Mouse (Mus musculus) E14TG2a.4 (cell line): ENCODE measurements at regions not wholly inside any gene's neighbourhood (a gene's known extent, or its start where the extent isn't known, plus 50 kb on each side); places are given as distances from the start of the nearest gene placed in this dataset.
A peak's percentile ranks its signal among the peaks of the same experiment; 100 is the strongest.

ENCODE experiments used
- H3K27me3 ChIP-seq: 2 replicates; pipeline ENCODE4 v1.6.1; 2014; ENCODE audit warnings: low read length, control low read depth; ENCODE audit not compliant: insufficient read depth
- H3K36me3 ChIP-seq: 2 replicates; pipeline ENCODE4 v1.6.1; 2014; ENCODE audit warnings: low read length, control low read depth; ENCODE audit not compliant: insufficient read depth
- H3K4me1 ChIP-seq: replicated peaks from 2 replicates; pipeline ENCODE4 v1.6.1; 2014; ENCODE audit warnings: low read depth, low read length, control low read depth
- H3K4me3 ChIP-seq: replicated peaks from 2 replicates; pipeline ENCODE4 v1.5.1; 2014; ENCODE audit warnings: mild to moderate bottlenecking, low read length
- H3K9me3 ChIP-seq: 2 replicates; pipeline ENCODE4 v1.6.1; 2014; ENCODE audit warnings: low read length, control low read depth
- CTCF ChIP-seq: conservative IDR thresholded peaks from 2 replicates; pipeline ENCODE4 v1.5.1; 2014; ENCODE audit warnings: low read length
- NANOG ChIP-seq: IDR thresholded peaks from 2 replicates; pipeline ENCODE4 v1.6.1; 2014; ENCODE audit warnings: borderline replicate concordance, low read length, mixed read lengths
- POU5F1 ChIP-seq: IDR thresholded peaks from 2 replicates; pipeline ENCODE4 v1.6.1; 2014; ENCODE audit warnings: low read length, borderline replicate concordance

- TF ChIP-seq NANOG (no peak), CTCF (peak; percentile 95)
- no peaks in the 10 kb centered on the region for H3K9me3 ChIP-seq
- H3K4me3 ChIP-seq: no peak overlapping the region
- H3K27me3 ChIP-seq: no peaks in the 10 kb centered on the region
- H3K36me3 ChIP-seq: no peaks in the 10 kb centered on the region
- no peaks in the 10 kb centered on the region for H3K4me1 ChIP-seq
These were observed 413.2 kb upstream of the Nox3 start for GRCm38 (mm10) chr17:4109263-4109662.

DNA sequence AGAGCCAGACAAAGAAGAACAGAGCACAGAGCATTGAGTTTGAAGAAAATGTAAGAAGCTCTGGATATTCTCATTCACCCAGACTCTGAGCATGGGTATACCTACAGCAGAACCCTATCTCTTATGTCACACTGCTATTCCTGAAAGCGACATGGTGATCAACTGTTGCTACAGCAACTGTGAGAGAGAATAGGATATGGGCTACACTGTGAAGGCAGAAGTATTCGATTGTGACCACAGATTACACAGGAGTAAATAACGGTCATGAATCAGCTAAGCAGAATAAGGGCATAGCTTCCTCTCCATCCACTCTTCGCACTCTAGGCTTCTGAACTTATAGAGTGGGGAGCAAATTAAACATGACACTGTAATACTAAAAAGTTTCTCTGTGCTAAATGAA is 417.0 kb upstream of the Nox3 start:
- Histone ChIP-seq H3K9me3 (no peaks in the 10 kb centered on the region), H3K27me3 (no peaks in the 10 kb centered on the region), H3K4me1 (no peaks in the 10 kb centered on the region), H3K36me3 (no peaks in the 10 kb centered on the region), H3K4me3 (no peak overlapping the region)
- TF ChIP-seq CTCF (no peak), NANOG (no peak), POU5F1 (no peak)

GRCm38 (mm10) chr17:4116476-4116875 is 420.4 kb upstream of the Nox3 start:
- Histone ChIP-seq H3K4me3 (no peak overlapping the region), H3K36me3 (no peaks in the 10 kb centered on the region), H3K27me3 (no peaks in the 10 kb centered on the region), H3K4me1 (no peaks in the 10 kb centered on the region), H3K9me3 (no peaks in the 10 kb centered on the region)
- TF ChIP-seq NANOG (no peak), POU5F1 (no peak), CTCF (no peak)

DNA sequence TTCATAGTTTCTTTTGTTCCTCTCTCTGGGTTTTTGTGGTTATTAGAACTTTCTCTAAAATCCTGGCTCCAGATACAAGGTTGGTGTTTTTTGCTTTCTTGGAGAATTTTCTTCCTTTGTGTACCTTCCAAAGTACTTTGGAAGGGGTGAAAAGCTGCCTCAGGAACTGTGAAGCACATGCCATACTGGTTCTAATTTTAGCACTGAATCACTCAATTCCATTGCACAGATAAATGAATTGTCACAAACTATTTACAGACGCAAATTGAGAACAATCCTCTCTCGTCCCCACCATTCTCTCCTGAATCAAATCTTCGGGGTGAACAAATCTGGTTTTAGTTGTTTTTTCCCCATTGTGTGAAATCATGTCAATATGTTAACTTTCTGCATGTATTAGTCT is 437.6 kb upstream of the Nox3 start:
- no peak for TF ChIP-seq NANOG
- TF ChIP-seq CTCF: no peak
- no peak for TF ChIP-seq POU5F1
- Histone ChIP-seq H3K4me1 (no peaks in the 10 kb centered on the region; the same call in 1 of the 2 replicates), H3K4me3 (no peak overlapping the region), H3K27me3 (0 out of 2 replicates have a peak, but pooled peaks cover 3% of the 10 kb centered on the region), H3K9me3 (no peaks in the 10 kb centered on the region), H3K36me3 (no peaks in the 10 kb centered on the region)

DNA sequence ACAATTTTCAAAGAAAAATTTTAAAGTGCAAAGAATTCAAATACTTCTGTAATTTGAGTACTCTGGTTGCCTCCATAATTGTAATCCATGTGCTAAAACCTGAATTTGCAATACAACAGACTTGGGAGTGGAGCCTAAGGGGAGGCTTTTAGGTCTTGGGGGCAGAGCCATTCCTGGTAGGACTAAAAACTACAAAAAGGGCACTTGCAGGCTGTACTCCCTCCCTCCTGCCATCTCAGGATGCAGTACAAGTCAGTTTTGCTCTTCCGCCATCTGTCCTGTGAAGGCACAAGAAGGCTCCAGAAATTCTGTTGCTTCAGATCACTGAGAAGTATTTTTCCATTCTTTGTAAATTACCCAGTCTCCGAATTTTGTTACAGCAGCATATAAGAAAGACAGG is 467.4 kb upstream of the Nox3 start:
- TF ChIP-seq POU5F1 (no peak), NANOG (no peak), CTCF (no peak)
- Histone ChIP-seq H3K27me3 (no peaks in the 10 kb centered on the region), H3K36me3 (no peaks in the 10 kb centered on the region)

GRCm38 (mm10) chr17:4173951-4174361 is 477.9 kb upstream of the Nox3 start:
- peaks cover 35% of the 10 kb centered on the region for H3K4me1 ChIP-seq
- TF ChIP-seq CTCF: no peak
- TF ChIP-seq NANOG: no peak
- H3K9me3 ChIP-seq: no peaks in the 10 kb centered on the region

More for the DNA sequence above, 467.4 kb upstream of the Nox3 start:
- Histone ChIP-seq H3K4me1 (peaks cover 26% of the 10 kb centered on the region), H3K9me3 (no peaks in the 10 kb centered on the region), H3K4me3 (no peak overlapping the region)

DNA sequence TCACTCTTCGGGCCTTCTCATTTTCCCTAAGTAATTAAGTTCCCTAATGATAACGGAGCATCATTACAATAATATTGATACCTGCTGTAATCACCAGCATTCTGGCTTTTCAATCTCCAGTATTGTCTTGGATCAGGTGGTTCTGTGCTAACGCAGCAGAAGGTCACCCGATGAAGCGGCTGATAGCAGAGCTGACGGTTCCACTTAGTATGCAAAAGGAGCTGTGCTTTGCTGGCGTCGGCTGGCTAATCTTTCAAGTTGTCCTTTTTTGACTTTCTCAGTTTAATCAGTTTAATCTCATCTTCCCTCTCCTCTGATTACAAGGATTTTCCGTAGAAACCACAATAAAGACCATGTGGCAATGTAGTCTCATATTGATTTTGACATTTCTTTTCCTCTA is 478.9 kb upstream of the Nox3 start:
- no peak for TF ChIP-seq CTCF
- TF ChIP-seq POU5F1: no peak
- TF ChIP-seq NANOG: no peak

More at GRCm38 (mm10) chr17:4173951-4174361, 477.9 kb upstream of the Nox3 start:
- Histone ChIP-seq H3K36me3 (no peaks in the 10 kb centered on the region), H3K4me3 (no peak overlapping the region), H3K27me3 (no peaks in the 10 kb centered on the region)

GRCm38 (mm10) chr17:4176524-4176923 is 480.5 kb upstream of the Nox3 start:
- no peaks in the 10 kb centered on the region for H3K27me3 ChIP-seq
- H3K36me3 ChIP-seq: no peaks in the 10 kb centered on the region
- H3K9me3 ChIP-seq: no peaks in the 10 kb centered on the region
- no peak overlapping the region for H3K4me3 ChIP-seq
- H3K4me1 ChIP-seq: peaks cover 35% of the 10 kb centered on the region
- no peak for TF ChIP-seq POU5F1

More for the DNA sequence above, 478.9 kb upstream of the Nox3 start:
- no peak overlapping the region for H3K4me3 ChIP-seq
- no peaks in the 10 kb centered on the region for H3K36me3 ChIP-seq
- H3K4me1 ChIP-seq: peaks cover 35% of the 10 kb centered on the region
- no peaks in the 10 kb centered on the region for H3K27me3 ChIP-seq
- H3K9me3 ChIP-seq: no peaks in the 10 kb centered on the region

- Histone ChIP-seq H3K4me1 (peaks cover 35% of the 10 kb centered on the region), H3K27me3 (no peaks in the 10 kb centered on the region), H3K9me3 (no peaks in the 10 kb centered on the region), H3K36me3 (no peaks in the 10 kb centered on the region), H3K4me3 (no peak overlapping the region)
- TF ChIP-seq POU5F1 (no peak), CTCF (no peak), NANOG (no peak)
These were observed 481.6 kb upstream of the Nox3 start for GRCm38 (mm10) chr17:4177485-4178150.
